Mouse (Mus musculus): ENCODE data around the gene Cacng2. TPM values are rescaled to one million over a fixed set of nuclear protein-coding genes. Genes with fewer than 3 reads are reported as not detected.
"Not testable (repeated sequence)": the region's sequence is repeated elsewhere in the genome, so short reads cannot be mapped to it uniquely, and the experiment has no call there.

Gene Cacng2
- total RNA-seq, 2 experiments from 2014 or later = 0.20 to 0.26 TPM

GRCm38 (mm10) chr15:78008206-78008605 lies 111.6 kb downstream of the Cacng2 start:
- DNase-seq = not testable (repeated sequence)

- peak; percentile 24 to 46 for DNase-seq
Observed at GRCm38 (mm10) chr15:78003929-78004328, 115.9 kb downstream of the Cacng2 start.

- DNase-seq = no peak
Observed at GRCm38 (mm10) chr15:78001400-78001799, 118.4 kb downstream of the Cacng2 start.

- DNase-seq = peak; percentile 90 to 91
Observed at GRCm38 (mm10) chr15:77988541-77988940, 131.3 kb downstream of the Cacng2 start.

GRCm38 (mm10) chr15:77983391-77983790 lies 136.4 kb downstream of the Cacng2 start:
- no peak for DNase-seq

- DNase-seq = peak; percentile 82 to 86
Observed at GRCm38 (mm10) chr15:77982195-77982939, 137.5 kb downstream of the Cacng2 start.

- DNase-seq = peak; percentile 61 to 82
Observed at GRCm38 (mm10) chr15:77981181-77981680, 138.6 kb downstream of the Cacng2 start.

- no peak for DNase-seq
Observed at GRCm38 (mm10) chr15:77979427-77979865, 140.4 kb downstream of the Cacng2 start.

GRCm38 (mm10) chr15:77977663-77978062 lies 142.2 kb downstream of the Cacng2 start:
- peak; percentile 82 to 84 for DNase-seq

GRCm38 (mm10) chr15:77974165-77974841 lies 145.5 kb downstream of the Cacng2 start:
- DNase-seq = no peak

GRCm38 (mm10) chr15:77970470-77971292 lies 149.1 kb downstream of the Cacng2 start, which contains the start of gene Eif3d:
Gene Eif3d (minus strand): TSS chr15:77970813.
- peak; percentile 96 for DNase-seq

- DNase-seq = no peak
Observed at GRCm38 (mm10) chr15:77969940-77970469, 149.8 kb downstream of the Cacng2 start.

- DNase-seq = no peak
Observed at GRCm38 (mm10) chr15:77965117-77965528, 154.7 kb downstream of the Cacng2 start.

GRCm38 (mm10) chr15:77962447-77962846 lies 157.4 kb downstream of the Cacng2 start:
- DNase-seq = no peak

- DNase-seq = no peak
Observed at GRCm38 (mm10) chr15:77960693-77961092, 159.1 kb downstream of the Cacng2 start.

GRCm38 (mm10) chr15:77958071-77958470 lies 161.8 kb downstream of the Cacng2 start:
- no peak for DNase-seq

- DNase-seq = no peak
Observed at GRCm38 (mm10) chr15:77957625-77958024, 162.2 kb downstream of the Cacng2 start.

GRCm38 (mm10) chr15:77956404-77956901 lies 163.4 kb downstream of the Cacng2 start, which contains the start of gene Foxred2:
Gene Foxred2 (minus strand): TSS chr15:77956722.
- peak; percentile 90 to 94 for DNase-seq

- peak in 1 of 2 experiments; percentile 20 for DNase-seq
Observed at GRCm38 (mm10) chr15:77955440-77956403, 164.1 kb downstream of the Cacng2 start.

- DNase-seq = no peak
Observed at GRCm38 (mm10) chr15:77954362-77954761, 165.5 kb downstream of the Cacng2 start.
